Mouse (Mus musculus) c-Kit-positive CD71-negative TER-119-negative erythroid progenitor cells, embryonic 14.5 days (primary cell): Measurements from ENCODE around the gene Plxnb2.
A peak's percentile ranks its signal among the peaks of the same experiment; 100 is the strongest.

Experiments
- DNase-seq: peaks from one replicate; pipeline ENCODE4 v3.0.0-alpha.2; 2013; ENCODE audit warnings: low read depth

Plxnb2 gene

GRCm38 (mm10) chr15:89179630-89179964 is 991 bp downstream of the Plxnb2 start:
- DNase-seq, result no peak

GRCm38 (mm10) chr15:89178954-89179629 is 1.5 kb downstream of the Plxnb2 start:
- DNase-seq, result no peak

- no peak for DNase-seq
Measured at GRCm38 (mm10) chr15:89178260-89178860, 2.2 kb downstream of the Plxnb2 start.

GRCm38 (mm10) chr15:89177576-89178259 is 2.9 kb downstream of the Plxnb2 start:
- no peak for DNase-seq

GRCm38 (mm10) chr15:89177121-89177520 is 3.5 kb downstream of the Plxnb2 start:
- DNase-seq, result no peak

- DNase-seq, result no peak
Measured at GRCm38 (mm10) chr15:89175411-89176155, 5.0 kb downstream of the Plxnb2 start.

- no peak for DNase-seq
Measured at GRCm38 (mm10) chr15:89174889-89175339, 5.7 kb downstream of the Plxnb2 start.

GRCm38 (mm10) chr15:89173906-89174214 is 6.7 kb downstream of the Plxnb2 start:
- no peak for DNase-seq

- DNase-seq, result no peak
Measured at GRCm38 (mm10) chr15:89173024-89173905, 7.3 kb downstream of the Plxnb2 start.

- no peak for DNase-seq
Measured at GRCm38 (mm10) chr15:89172276-89172935, 8.2 kb downstream of the Plxnb2 start.

- no peak for DNase-seq
Measured at GRCm38 (mm10) chr15:89171526-89172051, 9.0 kb downstream of the Plxnb2 start.

GRCm38 (mm10) chr15:89170102-89170501 is 10.5 kb downstream of the Plxnb2 start:
- no peak for DNase-seq

GRCm38 (mm10) chr15:89169431-89169830 is 11.2 kb downstream of the Plxnb2 start:
- no peak for DNase-seq

GRCm38 (mm10) chr15:89168922-89169321 is 11.7 kb downstream of the Plxnb2 start:
- no peak for DNase-seq

GRCm38 (mm10) chr15:89165478-89165877 is 15.1 kb downstream of the Plxnb2 start:
- no peak for DNase-seq

- no peak for DNase-seq
Measured at GRCm38 (mm10) chr15:89161397-89161796, 19.2 kb downstream of the Plxnb2 start.

- no peak for DNase-seq
Measured at GRCm38 (mm10) chr15:89158516-89158915, 22.1 kb downstream of the Plxnb2 start.

- DNase-seq, result peak; percentile 82
Measured at GRCm38 (mm10) chr15:89157954-89158353, 22.6 kb downstream of the Plxnb2 start.

GRCm38 (mm10) chr15:89152312-89152711 is 28.3 kb downstream of the Plxnb2 start:
- DNase-seq, result no peak

GRCm38 (mm10) chr15:89150041-89150390 is 30.6 kb downstream of the Plxnb2 start:
- no peak for DNase-seq
